Mouse (Mus musculus): Measurements from ENCODE around the gene Cnst.
"Not testable (repeated sequence)": the region's sequence is repeated elsewhere in the genome, so short reads cannot be mapped to it uniquely, and the experiment has no call there.

The Cnst gene

DNA sequence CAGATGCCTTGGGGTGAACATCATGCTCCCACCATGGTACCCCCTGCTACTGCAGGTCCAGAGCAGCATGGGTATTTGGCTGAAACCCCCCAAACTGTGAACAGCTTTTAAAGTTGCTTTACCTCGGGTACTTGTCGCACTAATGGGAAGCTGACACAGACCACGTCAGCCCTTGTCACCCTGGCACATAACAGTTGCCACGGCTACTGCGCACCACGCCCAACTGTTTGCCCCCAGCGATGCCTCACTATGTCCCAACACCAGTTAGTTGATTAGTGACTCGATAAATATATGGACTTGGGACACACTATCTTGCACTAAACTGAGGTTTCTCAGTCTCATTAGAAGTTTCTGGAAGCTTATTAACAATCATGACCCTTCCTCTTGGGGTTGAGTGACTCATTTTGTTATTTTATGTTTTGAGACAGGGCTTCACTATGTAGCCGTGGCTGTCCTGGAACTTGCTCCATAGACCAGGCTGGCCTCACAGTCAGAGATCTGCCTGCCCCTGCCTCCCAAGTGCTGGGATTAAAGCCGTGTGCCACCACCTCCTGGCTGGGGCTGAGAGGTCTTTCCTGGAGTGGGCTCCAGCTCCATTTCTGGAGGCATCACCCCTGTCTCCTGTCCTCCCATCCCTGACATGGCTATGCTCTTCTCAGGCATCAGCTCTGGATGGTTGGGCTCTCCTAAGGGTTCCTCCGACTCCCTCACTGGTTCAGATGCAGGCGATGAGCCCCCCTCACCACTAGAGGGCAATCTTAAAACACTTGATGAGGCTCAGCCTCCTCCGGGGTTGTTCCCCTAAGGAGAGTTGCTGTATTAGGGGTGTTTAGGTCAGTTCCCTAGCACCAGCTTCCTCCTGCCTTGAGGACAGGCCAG, 99.2 kb downstream of the Cnst start:
- peak; percentile 52 to 56 for DNase-seq (ENCODE audit: low spot score in 2 of 2)

DNA sequence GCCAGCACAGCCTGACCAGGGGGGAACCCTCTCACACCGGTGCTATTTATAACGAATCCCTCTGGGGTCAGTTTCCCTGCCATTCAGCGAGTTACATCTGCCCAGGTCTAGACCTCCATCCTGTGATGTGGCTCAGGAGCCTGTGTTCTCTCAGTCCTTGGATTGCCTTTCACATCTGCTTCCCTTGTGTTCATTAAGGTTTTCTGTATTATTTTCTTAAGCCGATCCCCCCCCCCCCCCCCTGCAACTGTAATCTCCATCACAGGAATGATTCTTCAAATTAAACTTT, 99.8 kb downstream of the Cnst start:
- no peak for DNase-seq (ENCODE audit: low spot score in 2 of 2)

DNA sequence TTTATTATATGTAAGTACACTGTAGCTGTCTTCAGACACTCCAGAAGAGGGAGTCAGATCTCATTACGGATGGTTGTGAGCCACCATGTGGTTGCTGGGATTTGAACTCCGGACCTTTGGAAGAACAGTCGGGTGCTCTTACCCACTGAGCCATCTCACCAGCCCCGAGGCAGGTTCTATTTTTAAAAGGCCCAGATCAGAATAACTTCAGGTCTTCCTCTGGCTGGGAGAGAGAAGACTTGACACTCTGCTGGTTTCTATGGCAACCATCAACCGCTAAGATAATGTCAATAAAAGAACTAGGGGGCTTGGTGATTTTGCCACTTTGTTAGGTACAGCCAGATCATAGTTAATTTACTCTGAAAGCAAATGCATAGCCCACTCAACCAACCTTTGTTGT, 102.5 kb downstream of the Cnst start:
- DNase-seq (ENCODE audit: low spot score in 2 of 2), result not testable (repeated sequence)

DNA sequence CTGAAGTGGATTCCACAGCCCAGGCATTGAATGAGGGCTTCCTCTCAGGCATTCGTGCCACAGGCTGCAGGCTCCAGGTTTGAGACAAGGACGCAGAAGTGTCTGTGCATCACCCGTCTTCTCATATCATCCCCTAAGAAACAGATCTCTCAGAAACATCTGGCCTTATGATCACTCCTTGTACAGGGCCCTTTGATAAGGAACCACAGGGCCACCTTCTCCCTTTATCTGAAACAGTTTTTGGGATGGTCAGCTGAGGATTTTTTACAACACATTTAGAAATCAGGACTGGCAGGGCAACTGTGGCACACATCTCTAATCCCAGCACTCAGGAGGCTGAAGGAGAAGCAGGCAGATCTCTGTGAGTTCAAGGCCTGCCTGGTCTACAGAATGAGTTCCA, 103.2 kb downstream of the Cnst start:
- no peak for DNase-seq (ENCODE audit: low spot score in 2 of 2)

DNA sequence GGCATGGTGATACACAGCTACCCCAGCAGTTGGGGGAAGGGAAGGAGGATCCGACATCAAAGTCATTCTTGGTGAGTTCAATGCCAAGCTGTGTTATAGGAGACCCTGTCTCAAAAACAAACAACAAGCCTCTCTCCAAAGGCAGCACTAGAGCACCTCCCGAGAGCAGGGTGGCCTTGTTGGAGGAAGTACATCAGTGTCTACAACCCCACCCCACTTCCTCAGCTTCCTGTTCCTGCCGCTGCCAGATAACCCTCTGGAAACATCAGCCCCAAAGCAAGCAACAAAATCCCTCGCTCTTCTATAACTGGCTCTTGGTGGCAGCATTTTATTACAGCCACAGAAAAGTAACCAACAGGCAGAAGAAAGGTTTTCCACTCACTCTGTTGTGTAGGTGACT, 104.1 kb downstream of the Cnst start:
- DNase-seq (ENCODE audit: low spot score in 2 of 2), result no peak

DNA sequence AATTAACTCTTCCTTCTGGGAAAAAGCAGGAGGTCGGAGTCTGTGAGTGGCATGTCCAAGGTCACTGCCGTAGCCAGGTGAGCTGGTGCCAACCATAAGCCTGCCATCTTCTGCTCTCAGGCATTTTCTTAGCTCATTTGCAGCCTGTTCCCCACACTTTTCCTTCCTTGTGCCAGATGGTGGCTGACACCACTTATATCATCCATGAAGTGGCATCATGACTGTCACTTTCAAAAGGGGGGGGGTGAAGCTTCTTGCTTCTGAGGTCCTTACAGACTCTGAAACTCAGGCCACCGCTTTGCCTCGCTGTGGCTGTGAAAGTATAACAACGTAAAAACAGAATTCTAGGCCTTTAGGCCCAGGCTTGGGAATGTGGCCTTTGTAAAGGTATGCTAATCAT, 105.1 kb downstream of the Cnst start:
- no peak for DNase-seq (ENCODE audit: low spot score in 2 of 2)

DNA sequence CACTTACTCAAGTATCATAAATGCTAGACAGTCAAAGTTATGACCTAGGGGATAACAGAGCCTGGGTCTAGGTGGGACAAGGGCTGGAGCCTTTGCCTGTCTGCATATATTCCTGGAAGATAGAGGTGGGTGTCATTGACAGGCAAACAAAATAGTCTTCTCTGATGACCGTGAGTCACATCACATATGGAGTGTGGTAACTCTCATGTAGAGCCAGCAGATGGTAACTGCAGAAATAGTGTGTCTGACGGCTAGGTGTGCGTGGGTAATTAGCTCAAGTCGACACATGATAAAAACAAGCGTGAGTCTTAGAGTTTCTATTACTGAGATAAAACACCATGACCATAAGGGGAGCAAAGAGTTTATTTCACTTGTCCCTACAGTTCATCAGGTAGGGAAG, 116.9 kb downstream of the Cnst start:
- no peak for DNase-seq (ENCODE audit: low spot score in 2 of 2)

DNA sequence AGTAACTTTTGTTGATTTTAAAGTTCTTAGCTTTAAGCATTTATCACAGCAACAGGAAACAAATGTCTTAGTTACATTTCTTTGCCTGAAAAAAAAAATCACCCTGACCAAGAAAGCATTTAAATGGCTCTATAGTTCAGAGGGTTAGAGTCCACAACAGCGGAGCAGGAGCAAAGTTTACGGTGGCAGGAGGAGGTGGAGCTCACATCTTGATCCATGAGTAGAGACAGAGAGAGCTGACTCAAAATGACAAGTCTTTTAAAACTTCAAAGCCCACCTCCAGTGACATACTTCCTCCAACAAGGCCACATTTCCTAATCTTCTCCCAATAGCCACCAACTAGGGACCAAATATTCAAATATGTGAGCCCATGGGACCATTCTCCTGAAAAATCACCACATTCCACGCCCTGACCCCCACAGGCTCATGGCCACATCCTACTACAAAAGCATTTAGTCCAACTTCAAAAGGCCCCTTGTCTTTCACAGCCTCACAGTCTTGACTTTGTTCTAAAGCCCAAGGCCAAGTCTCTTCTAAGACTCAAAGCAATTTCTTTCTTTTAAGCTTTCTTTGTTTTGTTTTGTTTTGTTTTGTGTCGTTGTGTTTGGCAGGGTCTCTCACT, 118.2 kb downstream of the Cnst start:
- no peak for DNase-seq (ENCODE audit: low spot score in 2 of 2)

DNA sequence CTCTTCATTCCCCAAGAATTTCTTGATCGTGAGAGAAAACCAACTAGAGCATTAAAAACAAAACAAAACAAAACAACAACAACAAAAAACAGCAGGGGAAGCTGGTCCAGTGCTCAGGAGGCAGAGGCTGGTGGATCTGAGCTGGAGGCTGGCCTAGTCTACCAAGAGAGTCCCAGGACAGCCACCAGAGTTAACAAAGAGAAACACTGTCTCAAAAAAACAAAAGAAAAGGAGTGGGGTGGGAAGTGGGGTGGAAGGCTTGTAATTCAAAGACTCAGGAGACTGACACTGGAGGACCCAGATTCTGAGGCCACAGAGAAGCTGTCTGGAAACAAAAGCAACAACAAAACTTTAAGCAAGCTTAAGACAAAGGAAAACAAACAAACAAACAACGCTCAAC, 120.8 kb downstream of the Cnst start:
- DNase-seq (ENCODE audit: low spot score in 2 of 2), result no peak

DNA sequence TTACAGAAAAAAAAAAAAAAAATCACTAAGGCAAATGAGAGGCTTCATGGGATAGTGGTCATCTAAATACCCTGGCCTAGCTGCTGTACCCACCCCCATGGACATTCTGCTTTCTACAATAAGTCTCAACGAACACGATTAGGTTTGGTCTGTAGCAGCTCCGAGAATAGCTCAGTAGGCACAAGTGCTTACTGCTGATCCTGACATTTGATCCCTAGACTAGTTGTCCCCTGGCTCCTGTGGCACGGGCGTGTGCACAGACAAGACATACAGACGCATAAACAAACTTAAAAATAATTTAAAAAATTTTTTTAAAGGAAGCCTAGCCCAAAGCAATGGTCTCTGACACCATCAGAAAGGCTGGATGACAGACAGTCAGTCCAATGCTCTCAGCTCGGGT, 121.3 kb downstream of the Cnst start:
- DNase-seq (ENCODE audit: low spot score in 2 of 2), result no peak

DNA sequence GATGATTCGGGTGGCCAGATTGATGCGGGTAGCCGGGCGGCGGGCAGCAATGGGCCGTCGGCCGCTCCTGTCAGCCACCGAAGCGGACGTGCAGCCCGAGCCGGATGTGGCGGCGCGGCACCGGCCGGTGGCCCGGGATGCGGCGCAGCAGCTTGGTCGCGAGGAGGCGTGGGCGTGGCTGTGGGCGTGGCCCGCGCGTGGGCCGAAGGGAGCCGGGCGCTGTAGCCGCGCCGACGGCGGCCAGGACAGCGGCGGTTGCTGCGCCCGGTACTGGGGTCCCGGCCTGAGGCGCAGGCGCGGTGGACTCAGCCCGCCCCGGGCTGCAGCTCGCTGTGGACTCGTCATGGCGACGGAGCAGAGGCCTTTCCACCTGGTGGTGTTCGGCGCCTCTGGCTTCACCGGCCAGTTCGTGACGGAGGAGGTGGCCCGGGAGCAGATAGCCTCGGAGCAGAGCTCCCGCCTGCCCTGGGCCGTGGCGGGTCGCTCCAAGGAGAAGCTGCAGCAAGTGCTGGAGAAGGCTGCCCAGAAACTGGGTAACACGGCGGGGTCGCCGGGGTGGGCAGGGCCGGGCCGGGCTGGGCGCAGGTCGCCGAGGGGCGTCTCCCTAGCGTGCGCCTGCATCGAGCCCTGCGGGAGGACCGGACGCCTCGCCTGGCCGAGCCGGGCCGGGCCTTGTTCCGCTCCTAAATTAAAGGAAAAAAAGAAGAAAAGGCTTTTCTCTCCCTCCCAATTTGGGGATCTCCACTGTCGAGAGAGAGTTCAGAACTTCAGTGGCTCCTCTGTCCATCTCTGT, 122.0 kb downstream of the Cnst start, which contains the start of gene Sccpdh:
Sccpdh (plus strand) TSS at position 198 of the 793 bp plus-strand sequence.
- peak; percentile 71 to 83 for DNase-seq (ENCODE audit: low spot score in 2 of 2)

DNA sequence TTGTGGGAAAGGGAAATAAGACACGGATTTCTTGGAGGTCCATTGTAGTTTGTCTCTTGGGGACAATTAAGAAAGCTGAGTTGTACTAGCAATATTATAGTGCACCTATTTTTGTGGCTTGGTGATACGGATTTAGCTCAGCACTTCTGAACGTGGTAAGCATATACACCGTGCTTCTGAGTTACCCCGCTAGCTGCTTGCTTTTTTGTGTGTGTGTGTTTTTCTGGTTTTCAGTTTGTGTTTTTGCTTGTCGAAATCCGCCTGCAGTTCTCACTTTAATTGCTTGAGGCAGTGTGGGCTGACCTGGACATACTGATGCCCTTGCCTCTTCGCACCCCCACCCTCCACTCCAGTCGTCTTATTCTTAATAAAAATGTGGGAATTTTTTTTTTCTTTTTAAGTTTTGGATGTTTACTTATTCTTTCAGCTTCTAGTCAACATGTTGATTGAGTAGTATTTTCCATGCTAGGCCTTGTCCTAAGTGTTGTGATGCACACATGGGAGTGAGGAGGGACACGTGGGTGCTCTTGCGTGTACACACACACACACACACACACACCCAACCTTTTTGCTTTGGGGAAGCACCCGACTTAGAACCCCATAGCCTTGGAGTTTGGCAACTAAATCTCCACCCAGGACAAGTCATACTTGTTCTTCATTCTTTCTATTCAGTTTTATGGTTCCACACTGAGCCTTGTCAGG, 122.8 kb downstream of the Cnst start:
- no peak for DNase-seq (ENCODE audit: low spot score in 2 of 2)

DNA sequence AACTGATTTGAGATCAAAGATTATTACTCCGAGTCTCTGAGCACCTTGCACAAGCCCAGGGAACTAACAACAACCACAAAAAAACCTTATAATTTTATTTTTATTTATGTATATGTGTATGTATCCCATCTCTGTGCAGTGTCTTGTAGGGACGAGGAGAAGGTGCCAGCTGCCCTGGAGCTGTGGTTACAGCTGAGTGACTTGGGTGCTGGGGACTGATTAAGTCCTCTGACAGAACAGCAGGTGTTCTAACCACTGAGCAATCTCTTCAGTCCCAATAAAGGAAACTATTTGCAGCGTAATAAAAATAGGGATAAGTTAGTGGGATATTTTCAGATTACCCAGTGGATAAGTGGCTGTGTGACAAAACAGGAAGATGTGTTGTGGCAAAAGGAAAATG, 128.2 kb downstream of the Cnst start:
- DNase-seq (ENCODE audit: low spot score in 2 of 2), result no peak

DNA sequence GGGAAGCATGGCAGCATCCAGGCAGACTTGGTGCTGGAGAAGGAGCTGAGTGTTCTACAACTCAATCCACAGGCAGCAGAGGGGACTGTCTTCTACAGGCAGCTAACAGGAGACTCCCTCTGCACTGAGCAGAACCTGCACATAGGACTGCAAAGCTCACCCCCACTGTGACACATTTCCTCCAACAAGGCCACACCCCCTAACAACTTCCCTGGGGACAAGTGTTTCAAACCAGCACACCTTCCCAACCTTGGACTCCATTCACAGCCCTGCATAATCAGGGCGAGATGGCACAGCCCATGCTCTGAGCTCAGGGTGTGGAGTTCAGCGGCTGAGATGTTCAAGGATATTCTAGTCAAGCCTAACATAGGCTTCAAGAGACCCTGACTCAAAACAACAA, 130.9 kb downstream of the Cnst start:
- no peak for DNase-seq (ENCODE audit: low spot score in 2 of 2)

Measured in urinary bladder, adult 18-20 months (tissue).